Mouse (Mus musculus) ES-Bruce4 (cell line): Measurements from ENCODE around the gene Tnnt2. TPM values are rescaled to one million over a fixed set of nuclear protein-coding genes. Genes with fewer than 3 reads are reported as not detected.
A peak's percentile ranks its signal among the peaks of the same experiment; 100 is the strongest.

Experiments used
- H3K27ac ChIP-seq: 2 replicates; pipeline ENCODE4 v1.5.1; 2012; ENCODE audit warnings: low read length, inconsistent platforms; ENCODE audit not compliant: insufficient read depth
- H3K27me3 ChIP-seq: 2 replicates; pipeline ENCODE4 v1.6.1; 2012; ENCODE audit warnings: mild to moderate bottlenecking, low read length, inconsistent platforms; ENCODE audit not compliant: control insufficient read depth, poor library complexity, insufficient read depth, severe bottlenecking
- H3K36me3 ChIP-seq: 2 replicates; pipeline ENCODE4 v1.6.1; 2012; ENCODE audit warnings: inconsistent platforms, mild to moderate bottlenecking, low read length, moderate library complexity; ENCODE audit not compliant: control insufficient read depth, poor library complexity, insufficient read depth, severe bottlenecking
- H3K4me1 ChIP-seq: one replicate; pipeline ENCODE4 v1.8.1; 2011; ENCODE audit warnings: low read length; ENCODE audit not compliant: control insufficient read depth, insufficient read depth
- H3K4me3 ChIP-seq: 2 replicates; pipeline ENCODE4 v1.5.1; 2011; ENCODE audit warnings: low read depth, mild to moderate bottlenecking, low read length
- H3K9ac ChIP-seq: 2 replicates; pipeline ENCODE4 v1.6.1; 2012; ENCODE audit warnings: low read depth, mild to moderate bottlenecking, inconsistent platforms; ENCODE audit not compliant: poor library complexity, severe bottlenecking
- H3K9me3 ChIP-seq: replicated peaks from 2 replicates; pipeline ENCODE4 v1.6.1; 2012; ENCODE audit warnings: mild to moderate bottlenecking, low read length, inconsistent platforms; ENCODE audit not compliant: control insufficient read depth, poor library complexity, insufficient read depth, severe bottlenecking
- CTCF ChIP-seq: IDR thresholded peaks from one replicate; pipeline ENCODE4 v1.8.1; 2011; ENCODE audit warnings: low read depth, low read length
- EP300 ChIP-seq: IDR thresholded peaks from 2 replicates; pipeline ENCODE4 v1.6.1; 2011; ENCODE audit warnings: low read depth, low read length; ENCODE audit not compliant: insufficient read depth
- POLR2A ChIP-seq: IDR thresholded peaks from one replicate; pipeline ENCODE4 v1.8.1; 2011; ENCODE audit warnings: low read length; ENCODE audit not compliant: insufficient read depth
- polyA plus RNA-seq: library from polyadenylated mRNA; stranded (reverse); fragments of >200 nt; gene quantifications from 2 replicates; pipeline ENCODE4 v1.2.4, GENCODE M21; 2011; ENCODE audit warnings: low read depth; ENCODE audit not compliant: missing spikeins, insufficient read depth, insufficient read length

Gene Tnnt2
- polyA plus RNA-seq: 1.2 and 1.6 TPM in 2 replicates

DNA sequence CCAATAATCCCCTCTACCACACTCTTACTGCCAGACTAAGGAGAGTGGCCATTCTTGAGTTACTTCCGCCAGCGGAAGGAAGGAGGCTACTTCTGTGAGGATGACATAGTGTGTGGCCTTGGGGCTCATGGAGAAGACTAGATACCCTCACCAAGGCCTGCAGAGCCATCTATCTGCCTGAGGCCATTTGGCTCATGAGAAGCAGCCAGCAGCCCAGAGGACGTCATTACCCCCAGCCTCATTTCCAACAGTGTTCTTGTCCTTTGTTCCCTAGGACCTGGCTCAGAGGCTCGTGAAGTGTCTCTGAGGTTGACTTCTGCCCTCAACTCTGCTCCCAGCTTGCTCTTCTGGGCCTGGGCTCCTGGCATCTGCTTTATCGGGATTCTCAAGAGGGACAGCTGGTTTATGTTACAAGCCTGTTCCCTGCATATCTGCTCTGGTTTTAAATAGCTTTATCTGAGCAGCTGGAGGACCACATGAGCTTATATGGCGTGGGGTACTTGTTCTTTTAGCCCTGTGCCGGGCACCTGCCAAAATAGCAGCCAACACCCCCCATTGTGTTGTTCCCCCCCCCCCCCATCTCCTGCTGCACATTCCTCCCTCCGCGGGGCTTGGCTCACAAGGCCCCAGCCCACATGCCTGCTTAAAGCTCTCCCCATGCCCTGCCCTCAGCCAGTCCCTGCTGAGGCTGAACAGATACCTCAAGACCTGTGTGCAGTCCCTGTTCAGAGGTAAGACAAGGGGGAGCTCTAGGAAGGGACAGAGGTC lies at the start of gene Tnnt2:
TSS of gene Tnnt2 (plus strand) at position 639 of the 768 bp plus-strand sequence.
- Histone ChIP-seq H3K4me3 (no peak within 1 kb of the TSS), H3K27me3 (no peaks in the 10 kb centered on the region), H3K36me3 (no peaks in the 10 kb centered on the region), H3K27ac (no peak within 1 kb of the TSS), H3K9ac (no peak within 1 kb of the TSS), H3K9me3 (no peaks in the 10 kb centered on the region), H3K4me1 (no peaks in the 10 kb centered on the region)
- TF ChIP-seq EP300 (no peak), CTCF (no peak), POLR2A (no peak)

GRCm38 (mm10) chr1:135787799-135788198 lies 48.4 kb upstream of the Tnnt2 start:
- Histone ChIP-seq H3K36me3 (no peaks in the 10 kb centered on the region), H3K9me3 (no peaks in the 10 kb centered on the region), H3K27ac (no peak overlapping the region), H3K4me1 (peaks cover 3% of the 10 kb centered on the region), H3K9ac (no peak overlapping the region), H3K4me3 (no peak overlapping the region), H3K27me3 (no peaks in the 10 kb centered on the region)
- no peak for TF ChIP-seq EP300
- TF ChIP-seq POLR2A: no peak
- TF ChIP-seq CTCF: peak; percentile 80

GRCm38 (mm10) chr1:135788708-135789107 lies 47.4 kb upstream of the Tnnt2 start:
- TF ChIP-seq EP300: no peak
- peak; percentile 24 for TF ChIP-seq CTCF
- Histone ChIP-seq H3K27ac (no peak overlapping the region), H3K36me3 (no peaks in the 10 kb centered on the region), H3K4me1 (peaks cover 2% of the 10 kb centered on the region), H3K9ac (0 out of 2 replicates have a peak overlapping the region, but pooled peaks have one; percentile 19), H3K9me3 (no peaks in the 10 kb centered on the region), H3K4me3 (peak overlapping the region; percentile 27; the same call in 1 of the 2 replicates), H3K27me3 (no peaks in the 10 kb centered on the region)

GRCm38 (mm10) chr1:135789815-135790214 lies 46.3 kb upstream of the Tnnt2 start:
- H3K9ac ChIP-seq: no peak overlapping the region
- H3K36me3 ChIP-seq: no peaks in the 10 kb centered on the region
- H3K4me3 ChIP-seq: no peak overlapping the region
- H3K4me1 ChIP-seq: peaks cover 2% of the 10 kb centered on the region
- H3K27me3 ChIP-seq: no peaks in the 10 kb centered on the region
- H3K9me3 ChIP-seq: no peaks in the 10 kb centered on the region
- TF ChIP-seq POLR2A: no peak
- peak; percentile 95 for TF ChIP-seq CTCF
- no peak for TF ChIP-seq EP300
- no peak overlapping the region for H3K27ac ChIP-seq

DNA sequence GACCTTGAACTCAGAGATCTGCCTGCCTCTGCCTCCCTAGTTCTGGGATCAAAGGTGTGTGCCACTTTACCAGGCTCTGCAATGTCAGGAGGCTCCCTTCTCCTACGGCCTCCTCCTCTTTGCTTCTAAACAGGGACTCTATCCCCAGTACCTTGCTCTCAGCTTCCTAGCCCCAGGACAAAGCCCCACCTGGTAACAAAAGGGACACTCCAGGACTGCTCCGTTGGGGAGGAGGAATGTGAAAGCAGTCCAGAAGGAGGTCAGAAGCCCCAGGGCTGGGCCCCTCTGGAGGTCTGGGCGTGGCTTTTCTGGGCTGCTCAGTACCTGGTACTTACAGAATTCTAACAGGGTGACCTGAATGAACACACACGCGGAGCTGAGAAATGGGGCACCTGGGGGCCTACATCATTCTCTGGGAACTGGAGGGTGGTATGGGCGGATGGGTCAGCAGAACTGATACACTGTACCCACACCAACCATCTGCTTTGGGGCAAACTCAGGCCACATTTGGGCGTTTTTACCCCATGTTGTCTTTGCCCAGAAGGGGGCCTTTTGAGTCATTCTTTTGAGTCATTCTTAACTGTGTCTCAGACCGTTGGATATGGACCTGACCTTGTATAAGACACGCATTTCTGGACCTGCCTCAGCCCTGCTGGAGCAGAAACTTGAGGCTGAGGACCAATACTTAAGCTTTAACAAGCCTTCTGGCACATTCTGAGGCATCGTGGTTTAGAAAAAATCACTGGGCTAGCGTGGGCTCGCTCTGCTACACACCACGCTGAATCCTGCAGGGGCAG lies 43.8 kb upstream of the Tnnt2 start:
- Histone ChIP-seq H3K36me3 (no peaks in the 10 kb centered on the region), H3K4me3 (no peak overlapping the region), H3K27me3 (no peaks in the 10 kb centered on the region), H3K9me3 (no peaks in the 10 kb centered on the region), H3K4me1 (peaks cover 2% of the 10 kb centered on the region), H3K9ac (no peak overlapping the region), H3K27ac (peak overlapping the region; percentile 53; the same call in 1 of the 2 replicates)
- TF ChIP-seq CTCF (no peak), POLR2A (no peak), EP300 (no peak)
